Mouse (Mus musculus) limb, embryonic 13.5 days (tissue): ENCODE results near the gene Prpsap1. TPM values are rescaled to one million over a fixed set of nuclear protein-coding genes. Genes with fewer than 3 reads are reported as not detected.
A peak's percentile ranks its signal among the peaks of the same experiment; 100 is the strongest.
"Not testable (repeated sequence)": the region's sequence is repeated elsewhere in the genome, so short reads cannot be mapped to it uniquely, and the experiment has no call there.

Experiments
- ATAC-seq: fragments of 200-750 bp; cut with Nextera tagmentation; 2 replicates; pipeline ENCODE4 v1.8.0; 2017; ENCODE audit warnings: low read depth, moderate number of reproducible peaks, moderate TSS enrichment; ENCODE audit not compliant: low FRiP score
- H3K27ac ChIP-seq: fragments of 300-500 bp; sonication (generic); 2 replicates; pipeline ENCODE4 v1.5.1; 2015; ENCODE audit warnings: inconsistent platforms, mild to moderate bottlenecking, moderate library complexity
- H3K27me3 ChIP-seq: fragments of 300-500 bp; sonication (generic); 2 replicates; pipeline ENCODE4 v1.6.1; 2015; ENCODE audit warnings: mild to moderate bottlenecking, inconsistent platforms
- H3K36me3 ChIP-seq: fragments of 300-500 bp; sonication (generic); 2 replicates; pipeline ENCODE4 v1.6.1; 2015; ENCODE audit warnings: inconsistent platforms, mild to moderate bottlenecking, moderate library complexity
- H3K4me1 ChIP-seq: fragments of 300-500 bp; sonication (generic); 2 replicates; pipeline ENCODE4 v1.6.1; 2015; ENCODE audit warnings: inconsistent platforms
- H3K4me2 ChIP-seq: fragments of 300-500 bp; sonication (generic); replicated peaks from 2 replicates; pipeline ENCODE4 v1.6.1; 2015; ENCODE audit warnings: inconsistent platforms, mild to moderate bottlenecking, moderate library complexity
- H3K4me3 ChIP-seq: fragments of 300-500 bp; sonication (generic); 2 replicates; pipeline ENCODE4 v1.5.1; 2015; ENCODE audit warnings: moderate library complexity, mild to moderate bottlenecking, inconsistent platforms
- H3K9ac ChIP-seq: fragments of 300-500 bp; sonication (generic); 2 replicates; pipeline ENCODE4 v1.6.1; 2015; ENCODE audit warnings: mild to moderate bottlenecking, inconsistent platforms
- H3K9me3 ChIP-seq: fragments of 300-500 bp; sonication (generic); 2 replicates; pipeline ENCODE4 v1.6.1; 2016; ENCODE audit warnings: inconsistent platforms
- WGBS: fragments of 180-500 bp; shearing (Covaris S2); methylation state at CpG from one replicate; pipeline ENCODE4 v1.1.7; 2015; 5-methylcytosine and 5-hydroxymethylcytosine counted together
- polyA plus RNA-seq: library from polyadenylated mRNA; unstranded; fragments of >200 nt; fragmentation: Nextera tagmentation; extraction: Ambion mirVana; gene quantifications from 2 replicates; pipeline ENCODE4 v1.2.1, GENCODE M21; 2015

Gene Prpsap1
- polyA plus RNA-seq, 1 experiment from 2014 or later: 199 TPM

DNA sequence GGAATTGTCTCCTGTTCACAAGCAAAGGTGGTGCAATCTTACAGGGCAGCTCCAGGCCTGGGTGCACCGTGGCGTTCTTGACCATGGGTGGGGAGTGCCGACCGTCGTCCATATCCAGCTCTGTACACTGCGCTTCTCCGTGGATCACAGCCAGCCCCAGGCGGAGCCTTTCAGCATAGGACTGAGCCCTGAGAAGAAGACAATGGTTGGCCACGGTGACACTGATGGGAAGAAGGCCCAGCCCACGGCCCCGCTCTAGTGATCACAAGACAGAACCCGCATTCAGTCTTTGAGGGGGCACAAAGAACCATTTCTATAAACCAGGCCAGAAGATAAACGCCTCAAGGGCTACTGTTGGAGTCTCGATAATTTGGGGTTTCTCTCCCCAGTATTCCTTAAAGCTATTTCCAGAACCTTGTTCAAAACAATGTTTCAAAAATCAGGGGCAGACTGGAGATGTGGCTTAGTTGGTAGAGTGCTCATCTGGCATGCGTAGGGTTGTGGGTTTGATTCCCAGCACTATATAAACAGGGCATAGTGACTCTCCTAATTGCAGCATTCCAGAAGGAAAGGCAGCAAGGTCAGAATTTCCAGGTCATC is 16.7 kb downstream of the Prpsap1 start:
- Histone ChIP-seq H3K9ac (no peak overlapping the region), H3K27me3 (no peaks in the 10 kb centered on the region), H3K4me2 (no peak overlapping the region), H3K27ac (no peak overlapping the region), H3K4me3 (no peak overlapping the region), H3K36me3 (peaks cover 99% of the 10 kb centered on the region), H3K4me1 (no peaks in the 10 kb centered on the region), H3K9me3 (no peaks in the 10 kb centered on the region)
- ATAC-seq: no peak
- 90% methylated on average over 15 of the region's 15 CpGs for WGBS

DNA sequence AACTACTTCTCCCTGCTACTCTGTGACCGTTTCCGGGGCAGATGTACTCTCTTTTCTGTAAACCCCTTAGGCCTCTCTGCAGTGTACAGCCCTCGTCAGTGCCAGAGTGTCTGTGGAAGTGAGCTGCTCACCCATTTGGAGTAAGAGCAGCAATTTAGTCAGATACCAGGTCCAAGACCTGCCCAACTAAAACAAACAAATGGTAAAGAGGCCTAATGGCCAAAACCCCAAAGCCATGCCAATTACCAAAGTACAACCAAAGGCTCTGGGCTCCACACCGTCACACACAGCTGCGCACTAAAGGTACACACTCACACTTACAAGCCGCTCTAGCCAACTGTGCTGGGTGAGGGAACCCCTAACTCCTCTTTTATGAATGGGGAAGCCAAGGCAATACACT is 17.3 kb downstream of the Prpsap1 start:
- 90% methylated on average over 6 of the region's 6 CpGs for WGBS
- peaks cover 99% of the 10 kb centered on the region for H3K36me3 ChIP-seq

DNA sequence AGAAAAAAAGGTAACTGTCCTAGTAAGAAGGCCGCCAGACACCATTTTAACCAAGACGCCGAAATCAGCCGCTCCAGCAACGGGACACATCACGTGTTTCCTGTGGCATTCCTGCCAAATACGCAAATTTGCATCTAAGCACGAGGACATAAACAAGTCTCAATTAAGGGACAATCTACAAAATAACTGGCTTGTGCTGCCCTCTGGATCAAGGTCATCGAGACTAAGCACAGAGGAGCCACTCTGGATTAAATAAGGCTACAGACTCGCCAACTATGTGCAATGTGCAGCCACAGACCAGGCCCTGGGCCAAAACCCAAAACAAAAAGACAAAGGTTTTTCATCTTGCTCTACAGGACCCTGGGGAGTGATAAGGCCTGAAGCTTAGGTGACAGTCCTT is 18.0 kb downstream of the Prpsap1 start:
- Histone ChIP-seq H3K4me3 (no peak overlapping the region), H3K27me3 (no peaks in the 10 kb centered on the region), H3K36me3 (peaks cover 99% of the 10 kb centered on the region), H3K4me2 (no peak overlapping the region), H3K9ac (no peak overlapping the region), H3K27ac (no peak overlapping the region), H3K4me1 (no peaks in the 10 kb centered on the region), H3K9me3 (no peaks in the 10 kb centered on the region)
- no peak for ATAC-seq
- WGBS: 91% methylated on average over 10 of the region's 10 CpGs

More for the DNA sequence above, 17.3 kb downstream of the Prpsap1 start:
- H3K27me3 ChIP-seq: no peaks in the 10 kb centered on the region
- no peaks in the 10 kb centered on the region for H3K4me1 ChIP-seq
- H3K4me3 ChIP-seq: no peak overlapping the region
- H3K4me2 ChIP-seq: no peak overlapping the region
- H3K27ac ChIP-seq: no peak overlapping the region
- no peaks in the 10 kb centered on the region for H3K9me3 ChIP-seq
- H3K9ac ChIP-seq: no peak overlapping the region
- ATAC-seq: no peak

DNA sequence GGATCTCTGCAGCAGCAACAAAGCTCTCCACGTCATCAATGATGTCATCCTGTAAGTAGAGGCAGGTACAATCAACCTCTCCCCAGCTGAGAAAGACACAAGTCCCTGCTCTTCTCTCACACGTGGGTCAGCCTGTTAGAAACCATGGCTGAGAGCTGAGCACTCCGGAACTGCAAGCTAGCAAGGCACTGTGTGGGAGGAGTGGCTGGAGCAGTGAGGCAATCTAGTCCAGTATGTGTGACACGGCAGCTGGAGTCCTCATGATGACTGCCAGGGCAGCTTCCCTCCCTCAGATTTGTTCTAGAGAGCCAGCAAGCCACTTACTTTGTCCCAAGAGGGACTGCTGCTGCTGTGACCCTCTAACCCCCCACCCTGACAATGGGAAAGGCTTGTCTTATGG is 21.7 kb downstream of the Prpsap1 start:
- H3K4me2 ChIP-seq: no peak overlapping the region
- H3K4me1 ChIP-seq: no peaks in the 10 kb centered on the region
- H3K27me3 ChIP-seq: no peaks in the 10 kb centered on the region
- peaks cover 82% of the 10 kb centered on the region for H3K36me3 ChIP-seq
- 83% methylated on average over 4 of the region's 4 CpGs for WGBS
- H3K9ac ChIP-seq: no peak overlapping the region
- H3K9me3 ChIP-seq: no peaks in the 10 kb centered on the region
- no peak overlapping the region for H3K4me3 ChIP-seq
- no peak for ATAC-seq
- no peak overlapping the region for H3K27ac ChIP-seq

DNA sequence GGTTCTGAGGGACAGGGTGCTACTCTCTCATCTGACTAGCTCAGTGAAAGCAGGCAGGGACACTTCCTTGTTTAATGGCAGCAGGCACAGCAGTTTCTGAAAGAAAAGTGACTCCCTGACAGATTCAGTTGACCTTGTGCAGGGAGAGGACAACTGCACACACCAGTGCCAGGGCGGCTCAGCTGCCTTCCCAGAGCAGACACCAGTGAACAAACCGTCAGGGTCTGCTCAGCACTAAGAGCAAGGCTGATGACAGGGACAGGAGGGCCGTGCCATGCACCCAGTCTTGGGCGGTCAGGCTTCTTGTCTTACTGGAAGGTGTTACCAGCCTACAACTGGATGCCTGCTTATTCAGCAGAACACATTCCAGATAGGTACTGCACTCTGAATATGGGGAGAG is 23.1 kb downstream of the Prpsap1 start:
- Histone ChIP-seq H3K9ac (no peak overlapping the region), H3K4me1 (no peaks in the 10 kb centered on the region), H3K9me3 (no peaks in the 10 kb centered on the region), H3K4me3 (no peak overlapping the region), H3K4me2 (no peak overlapping the region), H3K27me3 (no peaks in the 10 kb centered on the region), H3K27ac (no peak overlapping the region), H3K36me3 (peaks cover 68% of the 10 kb centered on the region)
- WGBS: 92% methylated on average over 4 of the region's 4 CpGs
- ATAC-seq: no peak

DNA sequence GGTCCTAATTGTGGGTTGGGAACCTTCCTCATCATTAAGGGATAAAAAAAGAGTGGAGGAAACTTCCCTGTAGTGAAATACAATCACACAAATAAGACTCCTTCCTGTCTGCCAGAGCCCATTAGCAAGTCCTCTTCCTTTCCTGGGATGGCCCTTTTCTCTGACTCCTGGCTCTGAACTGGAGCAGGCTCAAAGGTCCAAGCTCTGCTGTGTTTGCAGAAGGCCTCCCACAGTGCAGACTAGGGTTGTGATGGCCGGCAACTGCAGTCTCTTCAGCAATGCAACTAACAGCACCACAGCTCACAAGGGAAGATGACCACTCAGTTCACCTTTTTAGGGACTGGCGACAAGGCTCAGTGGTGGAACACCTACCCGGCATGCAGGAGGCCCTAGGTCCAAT is 23.8 kb downstream of the Prpsap1 start:
- Histone ChIP-seq H3K9me3 (no peaks in the 10 kb centered on the region), H3K4me3 (no peak overlapping the region), H3K27ac (no peak overlapping the region), H3K4me1 (no peaks in the 10 kb centered on the region), H3K4me2 (no peak overlapping the region), H3K36me3 (peaks cover 61% of the 10 kb centered on the region), H3K9ac (no peak overlapping the region), H3K27me3 (no peaks in the 10 kb centered on the region)
- WGBS: 81% methylated on average over 3 of the region's 3 CpGs
- ATAC-seq: no peak

DNA sequence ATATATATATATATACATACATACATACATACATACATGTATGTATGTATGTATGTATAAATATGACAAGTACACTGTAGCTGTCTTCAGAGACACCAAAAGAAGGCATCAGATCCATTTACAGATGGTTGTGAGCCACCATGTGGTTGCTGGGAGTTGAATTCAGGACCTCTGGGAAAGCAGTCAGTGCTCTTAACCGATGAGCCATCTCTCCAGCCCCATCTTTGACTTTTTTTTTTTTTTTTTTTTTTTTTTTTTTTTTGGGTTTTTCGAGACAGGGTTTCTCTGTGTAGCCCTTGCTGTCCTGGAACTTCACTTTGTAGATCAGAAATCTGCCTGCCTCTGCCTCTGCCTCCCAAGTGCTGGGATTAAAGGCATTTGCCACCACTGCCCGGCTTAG is 25.7 kb downstream of the Prpsap1 start:
- not testable (repeated sequence) for H3K9me3 ChIP-seq, H3K4me3 ChIP-seq, H3K27me3 ChIP-seq, H3K27ac ChIP-seq, H3K4me2 ChIP-seq, H3K9ac ChIP-seq, ATAC-seq, H3K4me1 ChIP-seq
- peaks cover 43% of the 10 kb centered on the region for H3K36me3 ChIP-seq
- 86% methylated on average over 3 of the region's 3 CpGs for WGBS

DNA sequence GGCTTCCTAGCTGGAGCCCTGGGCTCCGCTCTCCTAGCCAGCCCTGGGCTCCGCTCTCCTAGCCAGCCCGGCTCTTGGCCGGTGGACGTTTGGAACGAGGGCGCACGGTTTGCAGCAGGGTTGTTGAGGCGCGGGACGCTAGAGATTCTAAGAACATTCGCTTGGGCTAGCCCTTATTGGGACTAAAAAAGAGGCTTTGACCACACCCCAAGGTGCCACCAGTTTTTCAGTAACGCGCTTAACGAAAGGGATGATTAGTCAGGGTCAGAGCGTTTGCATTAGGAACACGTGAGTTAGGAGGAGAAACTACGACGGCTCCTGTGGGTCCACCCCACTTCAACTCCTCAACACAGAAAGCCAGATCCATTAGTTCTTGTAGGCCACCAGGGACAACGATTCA is 27.9 kb downstream of the Prpsap1 start, which contains the start of gene Qrich2:
Qrich2 (minus strand) TSS at position 101 of the 400 bp plus-strand sequence.
- Histone ChIP-seq H3K4me1 (peaks cover 3% of the 10 kb centered on the region; the same call in 1 of the 2 replicates), H3K27me3 (no peaks in the 10 kb centered on the region), H3K9ac (no peak within 1 kb of the TSS), H3K9me3 (no peaks in the 10 kb centered on the region), H3K4me3 (no peak within 1 kb of the TSS), H3K27ac (no peak within 1 kb of the TSS), H3K36me3 (peaks cover 21% of the 10 kb centered on the region), H3K4me2 (no peak within 1 kb of the TSS)
- WGBS: 64% methylated on average over 20 of the region's 20 CpGs
- no peak for ATAC-seq

DNA sequence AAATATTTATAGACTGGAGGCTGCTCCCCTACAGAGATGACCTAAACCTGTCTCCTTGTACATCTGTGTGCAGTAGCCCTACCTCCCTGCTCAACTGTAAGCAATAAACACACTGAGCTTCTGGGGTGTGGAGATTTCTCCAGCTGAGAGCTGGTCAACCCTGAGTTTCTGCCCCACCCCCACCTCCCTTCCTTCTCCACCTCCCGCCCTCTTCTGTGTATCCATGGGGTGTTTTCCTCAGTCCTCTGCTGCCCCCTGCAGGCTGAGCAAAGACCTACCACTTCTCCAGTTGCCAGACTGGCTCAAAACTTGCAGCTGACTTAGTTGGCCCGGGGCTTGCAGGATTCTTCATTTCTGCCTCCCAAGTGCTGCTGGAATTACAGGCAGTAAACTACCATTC is 30.2 kb downstream of the Prpsap1 start:
- H3K36me3 ChIP-seq: no peaks in the 10 kb centered on the region
- H3K4me3 ChIP-seq: no peak overlapping the region
- peak; percentile 82 for ATAC-seq
- 2% methylated on average over 2 of the region's 2 CpGs for WGBS
- H3K9ac ChIP-seq: no peak overlapping the region
- H3K4me2 ChIP-seq: no peak overlapping the region
- no peaks in the 10 kb centered on the region for H3K27me3 ChIP-seq
- H3K27ac ChIP-seq: no peak overlapping the region
- no peaks in the 10 kb centered on the region for H3K9me3 ChIP-seq
- peaks cover 3% of the 10 kb centered on the region; the same call in 1 of the 2 replicates for H3K4me1 ChIP-seq

DNA sequence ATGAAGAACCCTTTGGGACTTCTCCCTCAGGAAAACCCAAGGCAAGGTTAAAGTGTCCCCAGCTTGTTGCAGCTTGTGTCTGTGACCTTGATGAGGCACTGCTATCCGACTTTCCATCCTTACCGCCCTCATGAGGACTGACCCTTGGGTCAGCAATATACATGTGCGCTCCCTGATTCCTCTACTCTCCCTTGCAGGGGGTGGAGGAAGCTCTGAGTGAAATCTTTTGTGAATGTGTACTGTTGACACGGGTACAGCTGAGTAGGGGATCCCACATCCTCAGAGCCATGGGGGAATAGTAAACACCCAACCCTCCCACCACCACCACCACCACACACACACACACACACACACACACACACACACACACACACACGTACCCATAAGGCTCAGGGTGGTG is 30.7 kb downstream of the Prpsap1 start:
- H3K4me3 ChIP-seq: no peak overlapping the region
- no peak for ATAC-seq
- no peaks in the 10 kb centered on the region for H3K36me3 ChIP-seq
- H3K4me1 ChIP-seq: peaks cover 3% of the 10 kb centered on the region; the same call in 1 of the 2 replicates
- H3K9me3 ChIP-seq: no peaks in the 10 kb centered on the region
- H3K4me2 ChIP-seq: no peak overlapping the region
- H3K9ac ChIP-seq: no peak overlapping the region
- WGBS: 58% methylated on average over 5 of the region's 5 CpGs
- no peaks in the 10 kb centered on the region for H3K27me3 ChIP-seq
- H3K27ac ChIP-seq: no peak overlapping the region

DNA sequence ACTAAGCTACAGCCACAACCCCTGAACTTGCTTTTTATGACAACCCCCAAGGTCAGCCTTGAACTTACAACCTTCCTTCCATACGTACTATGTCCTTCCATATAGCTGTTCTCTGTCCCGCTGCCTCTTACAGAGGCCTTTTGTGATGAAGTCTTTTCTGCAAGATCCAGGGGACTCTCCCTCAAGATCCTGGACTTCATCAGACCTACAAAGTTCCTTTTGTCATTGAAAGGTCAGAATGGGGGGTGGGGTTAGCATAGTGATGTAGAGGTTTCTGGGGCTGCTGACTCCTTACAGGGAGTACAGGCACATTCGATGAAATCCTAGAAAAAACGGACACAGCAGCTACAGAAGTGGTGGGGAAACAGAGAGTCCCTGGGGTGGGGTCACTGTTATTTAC is 34.2 kb downstream of the Prpsap1 start:
- no peaks in the 10 kb centered on the region for H3K36me3 ChIP-seq
- H3K4me2 ChIP-seq: no peak overlapping the region
- no peak overlapping the region for H3K4me3 ChIP-seq
- no peak overlapping the region for H3K27ac ChIP-seq
- no peak overlapping the region for H3K9ac ChIP-seq
- peaks cover 4% of the 10 kb centered on the region; the same call in 1 of the 2 replicates for H3K4me1 ChIP-seq
- WGBS: 63% methylated on average over 4 of the region's 4 CpGs
- H3K27me3 ChIP-seq: no peaks in the 10 kb centered on the region
- no peaks in the 10 kb centered on the region for H3K9me3 ChIP-seq
- ATAC-seq: no peak

DNA sequence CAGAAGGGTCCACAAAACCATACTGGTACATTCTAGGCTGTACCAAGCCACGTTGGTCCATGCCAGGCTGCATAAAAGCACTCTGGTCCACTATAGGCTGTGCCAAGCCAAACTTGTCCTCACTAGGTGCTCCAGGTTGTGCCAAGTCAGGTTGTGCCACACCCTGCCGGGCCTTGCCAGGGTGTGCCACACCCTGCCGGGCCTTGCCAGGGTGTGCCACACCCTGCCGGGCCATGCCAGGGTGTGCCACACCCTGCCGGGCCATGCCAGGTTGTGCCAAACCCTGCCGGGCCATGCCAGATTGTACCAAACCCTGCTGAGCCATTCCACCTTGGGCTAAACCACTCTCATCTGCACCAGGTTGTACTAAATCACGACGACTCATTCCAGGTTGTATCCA is 37.8 kb downstream of the Prpsap1 start:
- Histone ChIP-seq H3K4me1 (peaks cover 8% of the 10 kb centered on the region; the same call in 1 of the 2 replicates), H3K27me3 (no peaks in the 10 kb centered on the region), H3K27ac (no peak overlapping the region), H3K36me3 (no peaks in the 10 kb centered on the region), H3K4me2 (no peak overlapping the region), H3K9me3 (no peaks in the 10 kb centered on the region), H3K9ac (no peak overlapping the region), H3K4me3 (no peak overlapping the region)
- WGBS: 82% methylated on average over 8 of the region's 8 CpGs
- ATAC-seq: no peak

DNA sequence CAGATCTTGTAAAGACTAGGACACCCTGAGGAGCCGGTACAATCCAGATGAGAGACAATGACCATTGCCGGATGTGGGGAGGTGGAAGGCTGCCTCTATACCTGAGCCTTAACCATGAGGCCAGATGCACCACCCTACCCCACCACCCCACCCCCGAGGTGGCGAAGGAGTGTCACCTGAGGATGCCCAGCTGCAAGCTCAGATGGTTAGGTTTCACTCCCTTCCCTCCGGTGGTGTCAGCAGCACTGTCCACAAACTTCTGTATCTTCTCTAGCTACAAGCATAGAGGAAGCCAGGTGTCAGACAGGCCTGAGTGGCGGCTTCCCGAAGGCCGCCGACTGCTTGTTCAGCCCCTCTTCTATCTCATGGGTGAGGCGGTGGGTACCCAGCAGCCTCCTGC is 40.1 kb downstream of the Prpsap1 start:
- WGBS: 90% methylated on average over 10 of the region's 10 CpGs
- H3K4me3 ChIP-seq: no peak overlapping the region
- no peaks in the 10 kb centered on the region for H3K36me3 ChIP-seq
- no peak for ATAC-seq
- H3K4me1 ChIP-seq: peaks cover 8% of the 10 kb centered on the region; the same call in 1 of the 2 replicates
- no peak overlapping the region for H3K27ac ChIP-seq
- peaks cover 9% of the 10 kb centered on the region; the same call in 1 of the 2 replicates for H3K9me3 ChIP-seq
- H3K27me3 ChIP-seq: no peaks in the 10 kb centered on the region; the same call in 1 of the 2 replicates
- no peak overlapping the region for H3K4me2 ChIP-seq
- no peak overlapping the region for H3K9ac ChIP-seq
